Mouse (Mus musculus) embryonic fibroblast, embryonic 13.5 days (primary cell): ENCODE results near the gene Cecr2.

Source experiments
- CTCF ChIP-seq: IDR thresholded peaks from 2 replicates; pipeline ENCODE4 v1.5.1; 2011; ENCODE audit warnings: mild to moderate bottlenecking, control low read depth, low read length, moderate library complexity, borderline replicate concordance; ENCODE audit not compliant: insufficient read depth
- POLR2A ChIP-seq: IDR thresholded peaks from 2 replicates; pipeline ENCODE4 v1.6.1; 2011; ENCODE audit warnings: low read depth, mild to moderate bottlenecking, control low read depth, low read length, moderate library complexity

DNA sequence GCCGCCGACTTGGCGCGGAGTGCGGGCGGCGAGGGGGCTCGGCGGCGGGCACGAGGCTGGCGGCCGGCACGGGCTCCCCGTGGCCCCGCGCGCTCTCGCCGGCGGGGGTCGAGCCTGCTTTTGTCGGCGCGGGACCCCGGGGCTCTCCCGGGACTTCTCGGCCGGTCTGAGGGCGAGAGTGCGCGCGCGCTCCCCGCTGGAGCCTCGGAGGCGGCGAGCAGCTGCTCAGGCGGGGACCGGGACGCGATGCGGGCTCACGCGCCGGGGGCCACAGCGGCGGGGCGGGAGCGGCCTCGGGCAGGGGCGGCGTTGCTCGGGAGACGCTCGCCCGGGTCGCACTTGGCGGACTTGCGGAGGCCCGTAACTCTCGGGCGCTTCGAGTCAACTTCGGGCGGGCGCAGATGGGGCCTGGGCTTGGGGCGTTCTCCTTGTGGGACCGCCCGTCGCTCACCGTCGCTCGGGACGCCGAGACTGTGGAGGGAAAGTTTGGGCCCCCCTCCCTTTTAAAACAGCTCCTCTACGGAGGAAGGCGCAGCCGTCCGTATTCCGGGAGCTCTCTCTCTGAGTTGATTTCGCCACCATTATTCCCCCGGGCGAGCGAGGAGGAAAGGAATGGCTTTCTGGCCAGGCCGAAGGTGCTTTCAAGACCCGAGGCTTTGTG lies 722 bp downstream of the Cecr2 start:
- TF ChIP-seq CTCF (no peak), POLR2A (no peak)
